Mouse (Mus musculus) CH12.LX (cell line): ENCODE results near the gene Mapk1ip1.

Experiments
- CHD2 ChIP-seq: IDR thresholded peaks from 2 replicates; pipeline ENCODE4 v1.6.1; 2011; ENCODE audit warnings: low read length, improper control_type of control experiment
- CTCF ChIP-seq, 2 experiments: IDR thresholded peaks in 1 of 2; conservative IDR thresholded peaks in 1 of 2; 2 replicates each; pipeline ENCODE4 v1.5.1; 2011 to 2012; ENCODE audit warnings: low read depth in 2 of 2, low read length in 2 of 2, improper control_type of control experiment in 1 of 2, inconsistent platforms in 1 of 2, mild to moderate bottlenecking in 1 of 2, moderate library complexity in 1 of 2
- E2F4 ChIP-seq: IDR thresholded peaks from 2 replicates; pipeline ENCODE4 v1.6.1; 2011; ENCODE audit warnings: low read depth, low read length, improper control_type of control experiment; ENCODE audit not compliant: insufficient replicate concordance
- HCFC1 ChIP-seq: IDR thresholded peaks from 2 replicates; pipeline ENCODE4 v1.6.1; 2012; ENCODE audit warnings: low read depth, mild to moderate bottlenecking, inconsistent platforms, low read length, improper control_type of control experiment
- JUND ChIP-seq: conservative IDR thresholded peaks from 2 replicates; pipeline ENCODE4 v1.6.1; 2011; ENCODE audit warnings: low read depth, low read length, improper control_type of control experiment
- KAT2A ChIP-seq: IDR thresholded peaks from 2 replicates; pipeline ENCODE4 v1.6.1; 2012; ENCODE audit warnings: low read length, improper control_type of control experiment, inconsistent platforms; ENCODE audit not compliant: insufficient replicate concordance
- MAFK ChIP-seq: IDR thresholded peaks from 2 replicates; pipeline ENCODE4 v1.6.1; 2011; ENCODE audit warnings: low read length, improper control_type of control experiment; ENCODE audit not compliant: insufficient replicate concordance
- MAX ChIP-seq: IDR thresholded peaks from 2 replicates; pipeline ENCODE4 v1.6.1; 2011; ENCODE audit warnings: low read length, improper control_type of control experiment
- POLR2A ChIP-seq: IDR thresholded peaks from 2 replicates; pipeline ENCODE4 v1.6.1; 2011; ENCODE audit warnings: low read depth, mild to moderate bottlenecking, improper control_type of control experiment, low read length
- RAD21 ChIP-seq: IDR thresholded peaks from 2 replicates; pipeline ENCODE4 v1.6.1; 2011; ENCODE audit warnings: low read depth, mild to moderate bottlenecking, low read length, improper control_type of control experiment, moderate library complexity
- TCF12 ChIP-seq: IDR thresholded peaks from 2 replicates; pipeline ENCODE4 v1.6.1; 2014; ENCODE audit warnings: low read depth, mild to moderate bottlenecking, inconsistent platforms, low read length, improper control_type of control experiment
- USF1 ChIP-seq: IDR thresholded peaks from 2 replicates; pipeline ENCODE4 v1.6.1; 2014; ENCODE audit warnings: low read depth, mild to moderate bottlenecking, inconsistent platforms, low read length, improper control_type of control experiment
- ZMIZ1 ChIP-seq: IDR thresholded peaks from 2 replicates; pipeline ENCODE4 v1.6.1; 2012; ENCODE audit warnings: low read depth, mild to moderate bottlenecking, inconsistent platforms, low read length, improper control_type of control experiment

DNA sequence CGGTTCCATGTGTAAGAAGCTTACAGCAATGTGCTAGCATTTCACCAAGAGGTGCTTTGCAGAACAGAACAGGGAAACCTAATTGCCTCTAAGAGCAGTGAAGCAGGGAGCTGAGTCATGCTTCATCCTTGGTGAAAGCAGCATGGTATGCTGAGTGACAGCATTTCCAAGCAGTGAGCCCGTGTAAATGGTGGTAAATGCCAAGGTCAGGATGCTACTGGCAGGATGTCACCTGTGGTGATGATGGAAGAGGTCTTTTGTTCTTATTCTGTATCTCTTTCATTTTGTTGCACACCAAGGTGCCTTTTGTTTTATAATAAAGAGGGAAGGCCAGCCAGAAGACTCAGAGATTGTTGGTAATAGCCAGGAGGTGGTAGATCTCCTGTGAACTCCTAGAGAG lies 10.6 kb upstream of the Mapk1ip1 start:
- TF ChIP-seq TCF12 (no peak), MAX (no peak), E2F4 (no peak), CTCF (conservative IDR thresholded peaks at IDR 0.05 in 1 of 2, IDR thresholded peaks at IDR 0.05 in 1 of 2; ENCODE audit: low read depth in 2 of 2, low read length in 2 of 2) (no peak), ZMIZ1 (no peak), USF1 (no peak), JUND (no peak), HCFC1 (no peak), MAFK (no peak), RAD21 (no peak), CHD2 (no peak), POLR2A (no peak), KAT2A (no peak)
